Mouse (Mus musculus) heart, embryonic 12.5 days (tissue): ENCODE results near the gene Abt1. TPM values are rescaled to one million over a fixed set of nuclear protein-coding genes. Genes with fewer than 3 reads are reported as not detected.

Experiments used
- ATAC-seq: fragments of 200-750 bp; cut with Nextera tagmentation; 2 replicates; pipeline ENCODE4 v1.8.0; 2017; ENCODE audit warnings: moderate TSS enrichment, moderate library complexity; ENCODE audit not compliant: insufficient number of reproducible peaks, low FRiP score
- H3K27ac ChIP-seq: fragments of 300-500 bp; sonication (generic); 2 replicates; pipeline ENCODE4 v1.5.1; 2016; ENCODE audit warnings: mild to moderate bottlenecking, moderate library complexity; ENCODE audit not compliant: poor library complexity, severe bottlenecking
- H3K27me3 ChIP-seq: fragments of 300-500 bp; sonication (generic); replicated peaks from 2 replicates; pipeline ENCODE4 v1.6.1; 2016; ENCODE audit warnings: mild to moderate bottlenecking, moderate library complexity
- H3K36me3 ChIP-seq: fragments of 300-500 bp; sonication (generic); 2 replicates; pipeline ENCODE4 v1.6.1; 2016; ENCODE audit warnings: mild to moderate bottlenecking, moderate library complexity
- H3K4me1 ChIP-seq: fragments of 300-500 bp; sonication (generic); replicated peaks from 2 replicates; pipeline ENCODE4 v1.6.1; 2016; ENCODE audit warnings: mild to moderate bottlenecking
- H3K4me2 ChIP-seq: fragments of 300-500 bp; sonication (generic); 2 replicates; pipeline ENCODE4 v1.6.1; 2016; ENCODE audit warnings: mild to moderate bottlenecking, moderate library complexity
- H3K4me3 ChIP-seq: fragments of 300-500 bp; sonication (generic); 2 replicates; pipeline ENCODE4 v1.5.1; 2016; ENCODE audit warnings: mild to moderate bottlenecking
- H3K9ac ChIP-seq: fragments of 300-500 bp; sonication (generic); 2 replicates; pipeline ENCODE4 v1.6.1; 2016; ENCODE audit warnings: mild to moderate bottlenecking, moderate library complexity
- H3K9me3 ChIP-seq: fragments of 300-500 bp; sonication (generic); replicated peaks from 2 replicates; pipeline ENCODE4 v1.6.1; 2016; ENCODE audit warnings: mild to moderate bottlenecking, moderate library complexity
- WGBS: fragments of 180-500 bp; shearing (Covaris S2); methylation state at CpG from one replicate; pipeline ENCODE4 v1.1.7; 2016; 5-methylcytosine and 5-hydroxymethylcytosine counted together
- polyA plus RNA-seq: library from polyadenylated mRNA; unstranded; fragments of >200 nt; fragmentation: Nextera tagmentation; extraction: Ambion mirVana; gene quantifications from 2 replicates; pipeline ENCODE4 v1.2.1, GENCODE M21; 2016

The Abt1 gene
- 8.1 and 8.9 TPM in 2 replicates for polyA plus RNA-seq

- under 1% methylated on average over 48 of the region's 48 CpGs for WGBS
- peak within 1 kb of the TSS; percentile 93 for H3K9ac ChIP-seq
- peak; percentile 91 for ATAC-seq
- H3K4me3 ChIP-seq, result peak within 1 kb of the TSS; percentile 97
- H3K36me3 ChIP-seq, result peaks cover 39% of the 10 kb centered on the region
- peaks cover 19% of the 10 kb centered on the region for H3K4me1 ChIP-seq
- no peaks in the 10 kb centered on the region for H3K9me3 ChIP-seq
- peak within 1 kb of the TSS; percentile 98 for H3K4me2 ChIP-seq
- no peaks in the 10 kb centered on the region for H3K27me3 ChIP-seq
- peak within 1 kb of the TSS; percentile 79 for H3K27ac ChIP-seq
Measured at GRCm38 (mm10) chr13:23423286-23424051, at the start of gene Abt1. Abt1 (minus strand) TSS chr13:23423866.

- H3K36me3 ChIP-seq, result no peaks in the 10 kb centered on the region
- no peak overlapping the region for H3K9ac ChIP-seq
- H3K4me3 ChIP-seq, result no peak overlapping the region
- peaks cover 15% of the 10 kb centered on the region for H3K4me1 ChIP-seq
- no peak overlapping the region for H3K4me2 ChIP-seq
- no peak overlapping the region for H3K27ac ChIP-seq
- peak; percentile 66 for ATAC-seq
- WGBS, result 2% methylated on average over 9 of the region's 9 CpGs
- H3K27me3 ChIP-seq, result no peaks in the 10 kb centered on the region
- no peaks in the 10 kb centered on the region for H3K9me3 ChIP-seq
Measured at GRCm38 (mm10) chr13:23466911-23467310, 43.2 kb upstream of the Abt1 start.

- no peak for ATAC-seq
- Histone ChIP-seq H3K9me3 (no peaks in the 10 kb centered on the region), H3K27me3 (no peaks in the 10 kb centered on the region), H3K4me3 (no peak overlapping the region), H3K9ac (no peak overlapping the region), H3K4me1 (peaks cover 15% of the 10 kb centered on the region), H3K27ac (no peak overlapping the region), H3K36me3 (no peaks in the 10 kb centered on the region), H3K4me2 (peak overlapping the region; percentile 92; the same call in 1 of the 2 replicates)
- 59% methylated on average over 1 of the region's 1 CpGs for WGBS
Measured at GRCm38 (mm10) chr13:23466306-23466705, 42.6 kb upstream of the Abt1 start.

GRCm38 (mm10) chr13:23465600-23466109, 42.0 kb upstream of the Abt1 start, which contains the start of gene Btn1a1:
Btn1a1 (minus strand) TSS chr13:23465901.
- peak within 1 kb of the TSS; percentile 66 for H3K4me3 ChIP-seq
- no peak for ATAC-seq
- H3K9me3 ChIP-seq, result no peaks in the 10 kb centered on the region
- peak within 1 kb of the TSS; percentile 68 for H3K9ac ChIP-seq
- peaks cover 15% of the 10 kb centered on the region for H3K4me1 ChIP-seq
- 0% methylated on average over 7 of the region's 7 CpGs for WGBS
- H3K27ac ChIP-seq, result no peak within 1 kb of the TSS
- peak within 1 kb of the TSS; percentile 92 for H3K4me2 ChIP-seq
- H3K36me3 ChIP-seq, result no peaks in the 10 kb centered on the region
- no peaks in the 10 kb centered on the region for H3K27me3 ChIP-seq

- H3K4me1 ChIP-seq, result peaks cover 15% of the 10 kb centered on the region
- H3K4me3 ChIP-seq, result peak overlapping the region; percentile 66
- WGBS, result 2% methylated on average over 11 of the region's 11 CpGs
- H3K27ac ChIP-seq, result no peak overlapping the region
- no peaks in the 10 kb centered on the region for H3K27me3 ChIP-seq
- peak overlapping the region; percentile 68 for H3K9ac ChIP-seq
- ATAC-seq, result no peak
- H3K4me2 ChIP-seq, result peak overlapping the region; percentile 92
- no peaks in the 10 kb centered on the region for H3K9me3 ChIP-seq
- no peaks in the 10 kb centered on the region for H3K36me3 ChIP-seq
Measured at GRCm38 (mm10) chr13:23464841-23465366, 41.2 kb upstream of the Abt1 start.

GRCm38 (mm10) chr13:23464224-23464637, 40.6 kb upstream of the Abt1 start:
- H3K27ac ChIP-seq, result peak overlapping the region; percentile 40
- H3K4me1 ChIP-seq, result peaks cover 18% of the 10 kb centered on the region
- peak overlapping the region; percentile 92 for H3K4me2 ChIP-seq
- H3K9ac ChIP-seq, result peak overlapping the region; percentile 68
- no peaks in the 10 kb centered on the region for H3K27me3 ChIP-seq
- H3K36me3 ChIP-seq, result no peaks in the 10 kb centered on the region
- peak; percentile 71 for ATAC-seq
- peak overlapping the region; percentile 66 for H3K4me3 ChIP-seq
- under 1% methylated on average over 29 of the region's 29 CpGs for WGBS
- H3K9me3 ChIP-seq, result no peaks in the 10 kb centered on the region

- Histone ChIP-seq H3K9ac (peak overlapping the region; percentile 68), H3K4me3 (peak overlapping the region; percentile 66), H3K9me3 (no peaks in the 10 kb centered on the region), H3K27ac (peak overlapping the region; percentile 40; the same call in 1 of the 2 replicates), H3K4me2 (peak overlapping the region; percentile 92), H3K36me3 (no peaks in the 10 kb centered on the region), H3K27me3 (no peaks in the 10 kb centered on the region), H3K4me1 (peaks cover 21% of the 10 kb centered on the region)
- WGBS, result under 1% methylated on average over 21 of the region's 21 CpGs
- 0 out of 2 replicates have a peak, but pooled peaks have one; percentile 35 for ATAC-seq
Measured at GRCm38 (mm10) chr13:23463381-23464223, 39.9 kb upstream of the Abt1 start.

GRCm38 (mm10) chr13:23462669-23463068, 39.0 kb upstream of the Abt1 start:
- H3K4me1 ChIP-seq, result peaks cover 21% of the 10 kb centered on the region
- H3K27ac ChIP-seq, result no peak overlapping the region
- H3K4me2 ChIP-seq, result no peak overlapping the region
- peaks cover 3% of the 10 kb centered on the region; the same call in 1 of the 2 replicates for H3K27me3 ChIP-seq
- ATAC-seq, result no peak
- H3K36me3 ChIP-seq, result no peaks in the 10 kb centered on the region
- H3K9me3 ChIP-seq, result no peaks in the 10 kb centered on the region
- H3K4me3 ChIP-seq, result no peak overlapping the region
- no peak overlapping the region for H3K9ac ChIP-seq

- WGBS, result 79% methylated on average over 4 of the region's 4 CpGs
- H3K4me3 ChIP-seq, result no peak overlapping the region
Measured at GRCm38 (mm10) chr13:23462063-23462462, 38.4 kb upstream of the Abt1 start.

GRCm38 (mm10) chr13:23459264-23459846, 35.7 kb upstream of the Abt1 start:
- peak; percentile 49; the same call in 1 of the 2 replicates for ATAC-seq
- 11% methylated on average over 15 of the region's 15 CpGs for WGBS
- Histone ChIP-seq H3K27ac (no peak overlapping the region), H3K4me1 (peaks cover 6% of the 10 kb centered on the region), H3K4me3 (peak overlapping the region; percentile 22; the same call in 1 of the 2 replicates), H3K9me3 (no peaks in the 10 kb centered on the region), H3K9ac (0 out of 2 replicates have a peak overlapping the region, but pooled peaks have one; percentile 36), H3K27me3 (peaks cover 3% of the 10 kb centered on the region; the same call in 1 of the 2 replicates), H3K4me2 (peak overlapping the region; percentile 49), H3K36me3 (no peaks in the 10 kb centered on the region)

More at GRCm38 (mm10) chr13:23462063-23462462, 38.4 kb upstream of the Abt1 start:
- H3K27ac ChIP-seq, result no peak overlapping the region
- no peak overlapping the region for H3K4me2 ChIP-seq
- no peak overlapping the region for H3K9ac ChIP-seq
- H3K36me3 ChIP-seq, result no peaks in the 10 kb centered on the region
- H3K27me3 ChIP-seq, result peaks cover 3% of the 10 kb centered on the region; the same call in 1 of the 2 replicates
- H3K9me3 ChIP-seq, result no peaks in the 10 kb centered on the region
- peaks cover 21% of the 10 kb centered on the region for H3K4me1 ChIP-seq
- no peak for ATAC-seq
